Mouse (Mus musculus) MN1 (cell line): ENCODE measurements at regions not wholly inside any gene's neighbourhood (a gene's known extent, or its start where the extent isn't known, plus 50 kb on each side); places are given as distances from the start of the nearest gene placed in this dataset.
A peak's percentile ranks its signal among the peaks of the same experiment; 100 is the strongest.

ENCODE experiments used
- DNase-seq: peaks from one replicate; pipeline ENCODE4 v3.0.0-alpha.2; 2016; ENCODE audit warnings: low spot score

- DNase-seq = peak; percentile 14
These were observed 82.9 kb upstream of the Phyhipl start for GRCm38 (mm10) chr10:70738686-70739085.

GRCm38 (mm10) chr10:70733956-70734355 is 78.2 kb upstream of the Phyhipl start:
- DNase-seq = no peak

- DNase-seq = no peak
These were observed 77.7 kb upstream of the Phyhipl start for GRCm38 (mm10) chr10:70733478-70733877.

- DNase-seq = no peak
These were observed 69.3 kb upstream of the Phyhipl start for GRCm38 (mm10) chr10:70725091-70725490.

- DNase-seq = no peak
These were observed 67.0 kb upstream of the Phyhipl start for GRCm38 (mm10) chr10:70722783-70723182.

GRCm38 (mm10) chr10:70722381-70722780 is 66.6 kb upstream of the Phyhipl start:
- no peak for DNase-seq

- DNase-seq = peak; percentile 16
These were observed 61.7 kb upstream of the Phyhipl start for GRCm38 (mm10) chr10:70717464-70717863.

GRCm38 (mm10) chr10:70717025-70717424 is 61.3 kb upstream of the Phyhipl start:
- peak; percentile 14 for DNase-seq

GRCm38 (mm10) chr10:70713306-70713705 is 57.5 kb upstream of the Phyhipl start:
- DNase-seq = no peak

- DNase-seq = no peak
These were observed 53.0 kb upstream of the Phyhipl start for GRCm38 (mm10) chr10:70708806-70709205.
